Mouse (Mus musculus) stomach, postnatal 0 days (tissue): ENCODE measurements around the gene Gp9. TPM values are rescaled to one million over a fixed set of nuclear protein-coding genes. Genes with fewer than 3 reads are reported as not detected.

Source experiments
- ATAC-seq: fragments of 200-750 bp; cut with Nextera tagmentation; 2 replicates; pipeline ENCODE4 v1.8.0; 2017; ENCODE audit not compliant: low FRiP score, low TSS enrichment
- DNase-seq: peaks from one replicate; pipeline ENCODE4 v3.0.0-alpha.2; 2016; ENCODE audit warnings: low spot score
- H3K27ac ChIP-seq: fragments of 300-500 bp; sonication (generic); replicated peaks from 2 replicates; pipeline ENCODE4 v1.5.1; 2014; ENCODE audit warnings: mild to moderate bottlenecking, control low read depth
- H3K27me3 ChIP-seq: fragments of 300-500 bp; sonication (generic); 2 replicates; pipeline ENCODE4 v1.6.1; 2014; ENCODE audit warnings: low read length; ENCODE audit not compliant: control insufficient read depth, insufficient read depth
- H3K36me3 ChIP-seq: fragments of 300-500 bp; sonication (generic); 2 replicates; pipeline ENCODE4 v1.6.1; 2014; ENCODE audit warnings: low read length, mixed read lengths; ENCODE audit not compliant: control insufficient read depth, insufficient read depth
- H3K4me1 ChIP-seq: fragments of 300-500 bp; sonication (generic); replicated peaks from 2 replicates; pipeline ENCODE4 v1.6.1; 2014; ENCODE audit warnings: antibody characterized with exemption; ENCODE audit not compliant: control insufficient read depth, insufficient read depth
- H3K4me2 ChIP-seq: fragments of 300-500 bp; sonication (generic); replicated peaks from 2 replicates; pipeline ENCODE4 v1.6.1; 2014; ENCODE audit warnings: low read depth, mild to moderate bottlenecking, control low read depth, moderate library complexity
- H3K4me3 ChIP-seq: fragments of 300-500 bp; sonication (generic); 2 replicates; pipeline ENCODE4 v1.5.1; 2014; ENCODE audit warnings: low read depth, low read length, control low read depth
- H3K9ac ChIP-seq: fragments of 300-500 bp; sonication (generic); 2 replicates; pipeline ENCODE4 v1.6.1; 2014; ENCODE audit warnings: mild to moderate bottlenecking, low read length, control low read depth, mixed read lengths
- H3K9me3 ChIP-seq: fragments of 300-500 bp; sonication (generic); 2 replicates; pipeline ENCODE4 v1.6.1; 2016; ENCODE audit warnings: low read length; ENCODE audit not compliant: control insufficient read depth
- CTCF ChIP-seq: IDR thresholded peaks from 2 replicates; pipeline ENCODE4 v1.5.1; 2016; ENCODE audit warnings: antibody characterized with exemption, low read depth, mild to moderate bottlenecking, moderate library complexity
- EP300 ChIP-seq: optimal IDR thresholded peaks from 2 replicates; pipeline ENCODE3; 2016; ENCODE audit warnings: antibody characterized with exemption
- WGBS: fragments of 180-500 bp; shearing (Covaris S2); extraction: QIAGEN DNeasy Blood & Tissue Kit; methylation state at CpG from one replicate; pipeline ENCODE4 v1.1.7; 2014; 5-methylcytosine and 5-hydroxymethylcytosine counted together
- polyA plus RNA-seq: library from polyadenylated mRNA; unstranded; fragments of >200 nt; fragmentation: Nextera tagmentation; extraction: Ambion mirVana; gene quantifications from 2 replicates; pipeline ENCODE4 v1.2.1, GENCODE M21; 2015

The Gp9 gene
- polyA plus RNA-seq = 0.38 and 0.40 TPM in 2 replicates

DNA sequence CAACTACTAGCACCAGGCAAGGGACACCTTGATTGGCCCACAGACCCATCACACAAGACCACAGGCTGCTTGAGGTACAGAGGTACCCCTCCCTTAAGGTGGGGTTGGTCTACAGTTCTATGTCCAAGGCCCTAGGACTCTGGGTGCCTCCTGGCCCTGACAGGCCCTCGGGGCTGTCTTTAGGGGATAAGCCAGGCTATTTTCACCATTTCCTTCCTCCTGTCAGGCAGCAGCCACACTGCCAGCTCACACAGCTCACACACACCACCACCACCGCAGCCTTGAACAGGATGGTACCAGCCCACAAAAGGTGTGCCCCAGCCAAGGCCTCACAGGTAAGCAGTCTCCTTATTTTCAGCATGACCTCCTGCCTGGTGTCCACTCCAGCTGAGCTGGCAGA is at the start of gene Gp9:
Gene Gp9 (plus strand): TSS at position 231 of the 400 bp plus-strand sequence.
- ATAC-seq = peak; percentile 68
- TF ChIP-seq CTCF (no peak), EP300 (no peak)
- H3K9me3 ChIP-seq = no peaks in the 10 kb centered on the region
- H3K27ac ChIP-seq = no peak within 1 kb of the TSS
- H3K4me1 ChIP-seq = no peaks in the 10 kb centered on the region
- H3K36me3 ChIP-seq = no peaks in the 10 kb centered on the region
- H3K4me3 ChIP-seq = no peak within 1 kb of the TSS
- H3K27me3 ChIP-seq = no peaks in the 10 kb centered on the region
- no peak within 1 kb of the TSS for H3K4me2 ChIP-seq
- 69% methylated on average over 2 of the region's 2 CpGs for WGBS
- no peak within 1 kb of the TSS for H3K9ac ChIP-seq
- peak; percentile 30 for DNase-seq

DNA sequence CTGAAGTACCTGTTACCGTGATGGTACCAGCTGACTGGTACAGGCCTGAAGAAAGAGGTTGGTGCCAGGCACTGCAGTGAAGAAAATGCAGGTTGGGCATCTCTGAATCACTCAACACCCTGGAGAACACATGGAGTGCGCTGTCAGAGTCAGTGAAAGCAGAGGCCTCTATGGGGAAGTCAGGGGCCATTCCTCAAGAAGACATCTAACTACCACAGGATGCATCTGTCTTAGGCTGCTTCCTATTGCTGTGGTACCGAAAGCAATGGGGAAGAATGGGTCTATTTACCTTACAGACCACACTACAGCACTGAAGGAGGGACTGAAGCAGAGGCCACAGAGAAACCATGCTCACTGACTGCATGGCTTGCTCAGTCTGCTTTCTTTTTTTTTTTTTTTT is 49.8 kb upstream of the Gp9 start:
- Histone ChIP-seq H3K27ac (no peak overlapping the region), H3K4me1 (no peaks in the 10 kb centered on the region), H3K9ac (no peak overlapping the region), H3K9me3 (no peaks in the 10 kb centered on the region), H3K4me2 (no peak overlapping the region), H3K4me3 (no peak overlapping the region), H3K36me3 (no peaks in the 10 kb centered on the region), H3K27me3 (peaks cover 14% of the 10 kb centered on the region; the same call in 1 of the 2 replicates)
- no peak for DNase-seq
- no peak for TF ChIP-seq EP300
- 55% methylated on average over 3 of the region's 3 CpGs for WGBS
- ATAC-seq = no peak

- H3K4me2 ChIP-seq = peak overlapping the region; percentile 87
- peak overlapping the region; percentile 54 for H3K4me3 ChIP-seq
- DNase-seq (no peak), ATAC-seq (no peak)
- 21% methylated on average over 13 of the region's 13 CpGs for WGBS
- TF ChIP-seq CTCF = no peak
- no peak for TF ChIP-seq EP300
- H3K4me1 ChIP-seq = no peaks in the 10 kb centered on the region
- H3K36me3 ChIP-seq = no peaks in the 10 kb centered on the region
- H3K27me3 ChIP-seq = peaks cover 14% of the 10 kb centered on the region; the same call in 1 of the 2 replicates
- no peak overlapping the region for H3K9ac ChIP-seq
- no peaks in the 10 kb centered on the region for H3K9me3 ChIP-seq
- no peak overlapping the region for H3K27ac ChIP-seq
Measured at GRCm38 (mm10) chr6:87730141-87730540, 47.7 kb upstream of the Gp9 start.

- peak; percentile 63 for TF ChIP-seq CTCF
- no peak for TF ChIP-seq EP300
- Histone ChIP-seq H3K9ac (peak within 1 kb of the TSS; percentile 57), H3K9me3 (no peaks in the 10 kb centered on the region), H3K4me1 (no peaks in the 10 kb centered on the region), H3K27ac (peak within 1 kb of the TSS; percentile 69; the same call in 1 of the 2 replicates), H3K36me3 (no peaks in the 10 kb centered on the region), H3K4me2 (peak within 1 kb of the TSS; percentile 87), H3K4me3 (peak within 1 kb of the TSS; percentile 54), H3K27me3 (peaks cover 14% of the 10 kb centered on the region; the same call in 1 of the 2 replicates)
- ATAC-seq (peak; percentile 68), DNase-seq (peak; percentile 33)
- under 1% methylated on average over 89 of the region's 90 CpGs for WGBS
Measured at GRCm38 (mm10) chr6:87730591-87731462, 47.0 kb upstream of the Gp9 start, which contains the start of gene Efcc1. Gene Efcc1, plus strand, starts transcription at chr6:87730869.

- peak overlapping the region; percentile 57 for H3K9ac ChIP-seq
- DNase-seq (no peak), ATAC-seq (no peak)
- H3K27me3 ChIP-seq = peaks cover 14% of the 10 kb centered on the region; the same call in 1 of the 2 replicates
- H3K9me3 ChIP-seq = no peaks in the 10 kb centered on the region
- no peaks in the 10 kb centered on the region for H3K36me3 ChIP-seq
- TF ChIP-seq EP300 (no peak), CTCF (no peak)
- peak overlapping the region; percentile 87 for H3K4me2 ChIP-seq
- H3K4me3 ChIP-seq = peak overlapping the region; percentile 54
- H3K27ac ChIP-seq = no peak overlapping the region
- WGBS = 6% methylated on average over 19 of the region's 19 CpGs
- H3K4me1 ChIP-seq = no peaks in the 10 kb centered on the region
Measured at GRCm38 (mm10) chr6:87731463-87732095, 46.3 kb upstream of the Gp9 start.
